Mouse (Mus musculus) CH12.LX (cell line): ENCODE measurements around the gene A730046J19Rik. TPM values are rescaled to one million over a fixed set of nuclear protein-coding genes. Genes with fewer than 3 reads are reported as not detected.

Experiments used
- DNase-seq: peaks from one replicate; pipeline ENCODE4 v3.0.0-alpha.2; 2013; ENCODE audit errors: extremely low read depth
- H3K27ac ChIP-seq: 2 replicates; pipeline ENCODE4 v1.5.1; 2012; ENCODE audit warnings: low read depth, mild to moderate bottlenecking, control low read depth, moderate library complexity; ENCODE audit not compliant: insufficient read depth
- H3K27me3 ChIP-seq: replicated peaks from 2 replicates; pipeline ENCODE3; 2012; ENCODE audit warnings: inconsistent platforms
- H3K36me3 ChIP-seq, 2 experiments: replicated peaks in 1 of 2; 2 replicates each; pipeline versions ENCODE3 to v1.6.1; 2012; ENCODE audit warnings: inconsistent platforms in 1 of 2, low read length in 1 of 2, mild to moderate bottlenecking in 1 of 2, mixed read lengths in 1 of 2, moderate library complexity in 1 of 2; ENCODE audit not compliant: control insufficient read depth in 1 of 2, insufficient read depth in 1 of 2
- H3K4me1 ChIP-seq, 2 experiments: 2 replicates each; pipeline ENCODE4 v1.6.1; 2012; ENCODE audit warnings: inconsistent platforms in 1 of 2, moderate library complexity in 1 of 2; ENCODE audit not compliant: insufficient read depth in 2 of 2, control insufficient read depth in 1 of 2
- H3K4me2 ChIP-seq: 2 replicates; pipeline ENCODE4 v1.6.1; 2012; ENCODE audit warnings: low read depth, mild to moderate bottlenecking, control low read depth; ENCODE audit not compliant: poor library complexity, insufficient read depth, severe bottlenecking
- H3K4me3 ChIP-seq, 3 experiments: fragments of 150-350 bp in 1 of 3; sonication (generic) in 1 of 3; replicated peaks in 1 of 3; 2 replicates each; pipeline versions ENCODE3 to v1.5.1; 2011 to 2012; ENCODE audit warnings: low read depth in 2 of 3, low read length in 2 of 3, mild to moderate bottlenecking in 2 of 3, moderate library complexity in 2 of 3, control low read depth in 1 of 3, improper control_type of control experiment in 1 of 3, inconsistent platforms in 1 of 3, mixed read lengths in 1 of 3; ENCODE audit not compliant: poor library complexity in 1 of 3
- H3K79me2 ChIP-seq: replicated peaks from 2 replicates; pipeline ENCODE4 v1.6.1; 2012; ENCODE audit warnings: mild to moderate bottlenecking, moderate library complexity; ENCODE audit not compliant: control insufficient read depth, poor library complexity, insufficient read depth, severe bottlenecking; ENCODE audit errors: extremely low read depth
- H3K9ac ChIP-seq: 2 replicates; pipeline ENCODE4 v1.6.1; 2012; ENCODE audit warnings: low read depth, mild to moderate bottlenecking, control low read depth, moderate library complexity; ENCODE audit not compliant: insufficient read depth
- H3K9me3 ChIP-seq: replicated peaks from 2 replicates; pipeline ENCODE3; 2012; ENCODE audit warnings: low read length, inconsistent platforms, mixed read lengths
- MAZ ChIP-seq: IDR thresholded peaks from 2 replicates; pipeline ENCODE4 v1.6.1; 2012; ENCODE audit warnings: low read depth, mild to moderate bottlenecking, inconsistent platforms, low read length, improper control_type of control experiment, moderate library complexity
- dilution Hi-C: fragments of 300-500 bp; cut with MboI; formaldehyde crosslinking; loops from 2 replicates; pipeline ENCODE4 v1.14.3; 2020; ENCODE audit warnings: low sequenced_read_pairs; ENCODE audit not compliant: extremely low pct_unique_long_range_greater_than_20kb, extremely low pct_ligation_motif_present
- in situ Hi-C: fragments of 300-500 bp; cut with MboI; formaldehyde crosslinking; loops from 3 replicates; pipeline ENCODE4 v1.14.3; 2019; ENCODE audit warnings: low sequenced_read_pairs, low pct_ligation_motif_present, low pct_unique_long_range_greater_than_20kb, mixed read lengths
- polyA plus RNA-seq: library from polyadenylated mRNA; unstranded; fragments of >175 nt; gene quantifications from 2 replicates; pipeline ENCODE4 v1.2.1, GENCODE M21; 2012; ENCODE audit warnings: low read depth; ENCODE audit not compliant: insufficient read length
- total RNA-seq, 2 experiments: library from RNA; depleted of rRNA; stranded (reverse); fragments of 300-350 nt in 1 of 2; fragments of >200 nt in 1 of 2; gene quantifications; 2 replicates each; pipeline ENCODE4 v1.2.3; 2012 to 2014

The A730046J19Rik gene
- total and polyA plus RNA-seq, 3 experiments, result not detected

- in situ Hi-C loops, result no loop called here
- no peaks in the 10 kb centered on the region for H3K4me1 ChIP-seq
- no peak overlapping the region for H3K4me2 ChIP-seq
- no peak overlapping the region for H3K9ac ChIP-seq
- H3K36me3 ChIP-seq, result no peaks in the 10 kb centered on the region
- H3K4me3 ChIP-seq, result no peak overlapping the region
- dilution Hi-C loops, result no loop called here
- DNase-seq, result no peak
- H3K9me3 ChIP-seq, result no peaks in the 10 kb centered on the region
- no peak for TF ChIP-seq MAZ
- no peaks in the 10 kb centered on the region for H3K79me2 ChIP-seq
- no peak overlapping the region for H3K27ac ChIP-seq
- H3K27me3 ChIP-seq, result no peaks in the 10 kb centered on the region
These were observed 9.4 kb downstream of the A730046J19Rik start for GRCm38 (mm10) chrX:144162936-144163335.

Other genes starting within 250 kb of the A730046J19Rik start
- gene Dcx, start 220.4 kb upstream of the A730046J19Rik start, total RNA-seq (2012; rRNA removed), result not detected in 2 replicates
- gene Dcx, start 220.4 kb upstream of the A730046J19Rik start, total RNA-seq (2014; rRNA removed), result not detected in 2 replicates
- not detected in 2 replicates for gene Dcx, start 220.4 kb upstream of the A730046J19Rik start, polyA plus RNA-seq
- gene Alg13, start 164.1 kb downstream of the A730046J19Rik start, total RNA-seq (2012; rRNA removed), result 15.4 and 18.3 TPM in 2 replicates
- 17.0 and 22.4 TPM in 2 replicates for gene Alg13, start 164.1 kb downstream of the A730046J19Rik start, total RNA-seq (2014; rRNA removed)
- gene Alg13, start 164.1 kb downstream of the A730046J19Rik start, polyA plus RNA-seq, result 13.8 and 18.6 TPM in 2 replicates